Mouse (Mus musculus): ENCODE measurements around the gene Slc25a21.
A peak's percentile ranks its signal among the peaks of the same experiment; 100 is the strongest.

Slc25a21 gene

GRCm38 (mm10) chr12:57016324-57016723 is 180.9 kb downstream of the Slc25a21 start:
- DNase-seq = no peak

GRCm38 (mm10) chr12:57009010-57009409 is 188.3 kb downstream of the Slc25a21 start:
- no peak for DNase-seq

DNA sequence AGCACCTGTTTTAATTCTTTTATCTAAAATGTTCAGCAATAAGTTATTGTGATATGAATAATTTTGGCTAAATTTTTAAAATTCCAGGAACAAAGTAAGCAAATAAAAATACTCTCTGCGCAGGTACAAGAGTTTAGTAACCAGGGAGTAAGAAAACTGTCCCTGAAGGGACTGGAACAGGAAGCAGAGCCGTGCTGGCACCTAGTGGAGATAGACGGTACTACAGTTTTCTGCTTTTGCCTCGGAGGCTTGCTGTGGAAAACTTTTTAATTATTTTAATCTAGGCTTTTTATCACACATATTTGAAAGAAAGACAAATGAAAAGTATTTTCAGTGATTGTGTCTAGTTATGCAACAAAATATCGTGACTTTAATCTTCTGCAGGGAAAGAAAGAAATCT is 211.2 kb downstream of the Slc25a21 start:
- DNase-seq = peak in 1 of 2 experiments; percentile 32

DNA sequence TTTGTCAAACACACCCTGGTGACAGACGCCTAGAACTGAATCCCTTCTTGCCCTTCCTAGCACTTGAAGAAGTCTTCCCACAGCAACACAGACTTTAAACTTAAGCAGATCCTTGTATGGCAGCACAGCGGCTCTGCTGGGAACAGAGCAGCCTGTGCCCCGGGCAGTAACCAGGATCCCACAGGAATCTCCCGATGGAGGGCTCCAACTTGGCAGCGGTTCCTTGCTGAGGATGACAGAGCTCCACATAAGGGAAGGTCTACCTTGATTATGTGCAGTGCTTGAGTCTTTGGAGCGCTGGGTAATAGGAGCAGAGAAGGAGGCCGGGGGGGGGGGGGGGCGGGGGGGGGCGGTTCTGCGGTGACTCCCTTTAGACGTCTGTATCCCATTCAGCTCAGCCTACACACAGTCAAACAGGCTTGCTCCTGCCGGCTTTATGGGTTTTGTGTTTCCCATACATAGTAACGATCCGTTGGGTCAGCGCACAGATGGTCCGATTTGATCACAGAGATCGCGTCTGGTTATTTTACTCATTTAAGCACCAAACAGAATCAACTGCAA is 215.1 kb downstream of the Slc25a21 start:
- DNase-seq = no peak

GRCm38 (mm10) chr12:56975256-56975655 is 222.0 kb downstream of the Slc25a21 start:
- no peak for DNase-seq

DNA sequence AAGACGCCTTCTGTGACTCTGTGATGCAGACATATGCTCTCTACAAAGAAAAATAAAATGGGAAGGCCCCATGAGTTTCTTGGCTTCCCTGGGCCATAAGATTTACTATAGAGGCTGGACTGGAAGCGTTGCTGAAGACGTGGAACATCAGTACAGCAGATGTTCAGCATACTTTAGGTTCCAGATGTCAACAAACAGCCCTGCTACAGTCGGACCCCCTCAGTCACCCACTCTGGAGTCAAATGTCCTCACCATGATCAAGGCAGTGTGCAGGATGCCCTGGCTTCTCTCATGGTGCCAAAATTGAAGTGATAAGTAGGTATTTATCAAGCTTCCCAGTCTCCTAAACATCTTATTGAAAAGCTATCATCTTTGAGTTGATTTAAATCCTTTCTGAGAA is 234.0 kb downstream of the Slc25a21 start:
- no peak for DNase-seq

GRCm38 (mm10) chr12:56959230-56960051 is 237.8 kb downstream of the Slc25a21 start:
- no peak for DNase-seq

GRCm38 (mm10) chr12:56958244-56958643 is 239.0 kb downstream of the Slc25a21 start:
- DNase-seq = no peak

- DNase-seq = no peak
Measured at GRCm38 (mm10) chr12:56951749-56952657, 245.3 kb downstream of the Slc25a21 start.

DNA sequence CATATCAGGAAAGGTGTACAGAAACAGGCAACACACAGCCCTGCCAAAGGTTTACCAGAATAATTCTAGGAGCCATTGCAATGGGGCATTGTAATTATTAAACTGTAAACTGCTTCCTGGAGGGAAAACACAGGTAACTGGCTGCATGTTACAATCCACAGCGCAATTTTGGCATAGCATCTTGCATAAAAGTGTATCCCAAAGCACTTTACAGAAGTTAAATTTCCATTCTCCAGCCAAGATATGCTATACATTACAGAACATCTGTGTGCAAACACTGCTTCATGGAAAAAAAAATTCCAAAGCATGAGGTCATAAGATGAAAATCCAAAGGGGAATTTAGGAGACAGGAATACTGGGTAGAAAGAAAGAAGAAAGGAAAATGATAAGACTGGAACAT is 253.0 kb downstream of the Slc25a21 start:
- no peak for DNase-seq

DNA sequence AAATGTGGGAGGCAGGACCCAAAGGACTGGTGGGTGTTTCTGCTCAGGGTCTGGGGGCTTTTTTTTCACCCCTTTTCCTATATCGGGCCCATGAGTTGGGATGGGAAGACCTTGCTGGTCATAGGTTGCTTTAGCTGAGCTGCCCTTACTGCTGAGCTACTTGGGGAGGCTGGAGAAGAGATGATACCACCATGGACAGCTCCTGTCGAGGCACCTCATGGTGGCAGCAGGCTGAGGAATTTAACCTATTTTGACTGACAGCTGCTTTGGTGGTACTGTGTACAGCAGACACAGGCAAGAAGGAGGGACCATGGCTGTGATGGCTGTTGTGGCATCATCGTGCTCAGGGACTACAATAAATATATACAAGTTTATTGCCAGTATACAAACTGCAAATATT is 256.4 kb downstream of the Slc25a21 start:
- no peak for DNase-seq

DNA sequence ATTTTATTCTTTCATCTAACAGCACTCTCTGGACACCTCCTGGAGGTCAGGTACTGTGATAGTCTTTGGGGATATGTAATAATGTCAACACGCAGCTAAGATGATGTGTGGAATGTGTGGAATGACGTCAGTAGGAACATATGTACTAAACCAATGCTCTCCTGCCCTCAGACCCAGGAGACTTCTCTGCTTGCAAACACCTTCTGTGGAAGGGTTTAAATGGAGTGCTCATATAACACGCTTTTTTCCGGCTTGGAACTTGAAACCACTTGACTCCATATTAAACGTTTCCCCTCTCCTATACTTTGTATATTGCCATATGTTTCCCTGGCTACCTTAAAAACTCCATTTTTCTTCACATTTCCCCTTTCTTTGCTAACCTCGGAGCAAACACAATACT is 279.1 kb downstream of the Slc25a21 start:
- DNase-seq = no peak

DNA sequence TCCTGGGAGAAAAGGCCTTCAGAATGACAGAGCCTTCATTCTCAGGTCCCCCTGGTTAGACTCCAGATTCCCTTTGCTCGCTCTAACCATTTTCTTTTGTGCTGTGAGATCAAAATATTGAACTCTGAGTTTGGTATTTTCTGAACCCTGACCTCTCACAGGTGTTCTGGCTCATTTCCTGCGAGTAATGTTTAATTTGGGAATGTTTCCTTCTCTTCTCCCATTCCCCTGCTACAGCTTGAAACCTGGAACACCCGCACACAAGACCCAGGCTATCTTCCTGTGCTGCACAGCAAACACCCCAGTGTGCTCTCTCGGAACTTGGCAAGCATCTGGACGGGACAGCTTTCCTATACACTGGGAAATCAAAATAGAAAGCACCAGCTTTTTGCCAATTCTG is 290.8 kb downstream of the Slc25a21 start:
- no peak for DNase-seq

GRCm38 (mm10) chr12:56905652-56906305 is 291.5 kb downstream of the Slc25a21 start:
- no peak for DNase-seq

DNA sequence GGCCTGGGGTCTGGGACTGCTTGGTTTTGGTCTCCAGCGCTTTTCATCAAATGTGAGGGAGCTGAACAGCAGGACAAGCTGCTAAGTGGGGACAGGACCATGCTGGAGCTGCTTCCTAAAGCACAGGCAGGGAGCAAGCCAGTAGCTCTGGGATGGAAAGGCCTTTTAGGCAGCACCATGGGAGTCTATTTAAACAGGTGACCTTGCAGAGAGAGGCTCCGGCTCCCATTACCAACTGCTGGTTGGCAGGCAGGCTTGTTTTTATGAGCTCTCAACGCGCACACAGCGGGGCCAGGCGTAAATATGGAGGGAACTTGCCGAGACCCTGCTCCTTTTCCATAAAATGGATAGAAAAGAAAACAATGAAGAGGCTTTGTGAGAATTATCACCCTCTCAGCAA is 292.1 kb downstream of the Slc25a21 start:
- no peak for DNase-seq

- DNase-seq = no peak
Measured at GRCm38 (mm10) chr12:56902774-56903456, 294.4 kb downstream of the Slc25a21 start.

GRCm38 (mm10) chr12:56897976-56898375 is 299.3 kb downstream of the Slc25a21 start:
- no peak for DNase-seq

- DNase-seq = no peak
Measured at GRCm38 (mm10) chr12:56897221-56897937, 299.9 kb downstream of the Slc25a21 start.

DNA sequence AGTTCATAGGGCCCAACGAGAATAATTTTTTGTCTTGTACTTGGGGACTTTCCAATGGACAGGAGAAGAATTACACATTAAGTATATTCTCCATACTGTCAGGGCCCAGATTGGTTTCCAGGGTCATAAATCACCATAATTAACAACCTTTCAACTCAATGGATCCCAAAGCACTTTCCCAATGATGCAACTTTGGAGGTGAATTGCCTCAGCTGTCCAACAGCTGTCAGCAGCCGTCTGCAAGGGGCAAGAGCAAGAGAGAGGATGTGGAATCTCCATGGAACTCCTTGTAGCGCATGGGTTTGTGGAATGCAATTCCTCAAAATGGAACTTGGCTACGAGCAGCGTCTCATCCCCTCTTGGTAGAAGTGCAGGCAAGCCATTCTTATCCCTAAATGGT is 302.3 kb downstream of the Slc25a21 start:
- DNase-seq = no peak

- no peak for DNase-seq
Measured at GRCm38 (mm10) chr12:56890891-56891726, 306.2 kb downstream of the Slc25a21 start.

GRCm38 (mm10) chr12:56877796-56878195 is 319.5 kb downstream of the Slc25a21 start:
- DNase-seq = no peak
